Mouse (Mus musculus): ENCODE measurements around the gene Rab26.
A peak's percentile ranks its signal among the peaks of the same experiment; 100 is the strongest.

The Rab26 gene

GRCm38 (mm10) chr17:24534160-24534718, at the start of gene Rab26:
Gene Rab26 (minus strand): TSS chr17:24534210.
- DNase-seq: no peak

- no peak for DNase-seq
These were observed 46.3 kb upstream of the Rab26 start for GRCm38 (mm10) chr17:24580287-24580686.

- no peak for DNase-seq
These were observed 45.5 kb upstream of the Rab26 start for GRCm38 (mm10) chr17:24579532-24579931.

- DNase-seq: no peak
These were observed 39.8 kb upstream of the Rab26 start for GRCm38 (mm10) chr17:24573811-24574210.

GRCm38 (mm10) chr17:24572651-24573245, 38.7 kb upstream of the Rab26 start:
- DNase-seq: no peak

- DNase-seq: no peak
These were observed 35.8 kb upstream of the Rab26 start for GRCm38 (mm10) chr17:24569837-24570236.

- DNase-seq: no peak
These were observed 33.2 kb upstream of the Rab26 start for GRCm38 (mm10) chr17:24567034-24567779.

GRCm38 (mm10) chr17:24565792-24566191, 31.8 kb upstream of the Rab26 start:
- DNase-seq: no peak

- no peak for DNase-seq
These were observed 31.1 kb upstream of the Rab26 start for GRCm38 (mm10) chr17:24565092-24565491.

GRCm38 (mm10) chr17:24564422-24564821, 30.4 kb upstream of the Rab26 start:
- DNase-seq: no peak

GRCm38 (mm10) chr17:24563638-24564037, 29.6 kb upstream of the Rab26 start:
- no peak for DNase-seq

GRCm38 (mm10) chr17:24561592-24561991, 27.6 kb upstream of the Rab26 start:
- no peak for DNase-seq

- peak; percentile 85 for DNase-seq
These were observed 26.5 kb upstream of the Rab26 start for GRCm38 (mm10) chr17:24560301-24561028.

- no peak for DNase-seq
These were observed 25.1 kb upstream of the Rab26 start for GRCm38 (mm10) chr17:24559146-24559545.

- DNase-seq: no peak
These were observed 24.6 kb upstream of the Rab26 start for GRCm38 (mm10) chr17:24558600-24559099.

- no peak for DNase-seq
These were observed 23.1 kb upstream of the Rab26 start for GRCm38 (mm10) chr17:24557091-24557490.

GRCm38 (mm10) chr17:24551050-24551444, 17.0 kb upstream of the Rab26 start:
- DNase-seq: peak; percentile 75

- peak; percentile 84 for DNase-seq
These were observed 16.5 kb upstream of the Rab26 start for GRCm38 (mm10) chr17:24550416-24551049.

- DNase-seq: peak; percentile 99
These were observed 15.8 kb upstream of the Rab26 start, which contains the start of gene Pkd1 for GRCm38 (mm10) chr17:24549618-24550415. Gene Pkd1 (plus strand): TSS chr17:24549834.

- DNase-seq: peak; percentile 89
These were observed 15.1 kb upstream of the Rab26 start for GRCm38 (mm10) chr17:24548921-24549617.

GRCm38 (mm10) chr17:24548435-24548834, 14.4 kb upstream of the Rab26 start:
- peak; percentile 77 for DNase-seq

Data from cerebellum, adult 9-10 months (tissue).